Mouse (Mus musculus) hematopoietic stem cell, adult 5-6 weeks (primary cell): Measurements from ENCODE around the gene Ppil3. TPM values are rescaled to one million over a fixed set of nuclear protein-coding genes. Genes with fewer than 3 reads are reported as not detected.

Experiments used
- ATAC-seq, 2 experiments: fragments of 125-278 bp in 1 of 2; replicated peaks in 1 of 2; 2 replicates each; pipeline ENCODE4 v1.8.0; 2016 to 2017; ENCODE audit warnings: inconsistent platforms in 2 of 2, mild to moderate bottlenecking in 2 of 2, moderate number of reproducible peaks in 2 of 2, low read depth in 1 of 2, moderate TSS enrichment in 1 of 2; ENCODE audit not compliant: low FRiP score in 2 of 2, poor library complexity in 2 of 2, severe bottlenecking in 2 of 2, insufficient read depth in 1 of 2, low TSS enrichment in 1 of 2
- total RNA-seq: library from RNA; stranded (forward); fragments of 172-1452, 232-1000 nt; gene quantifications from 2 replicates; pipeline ENCODE4 v1.2.3, GENCODE M21; 2017

Ppil3 gene
- total RNA-seq, 1 experiment from 2014 or later: 66.9 TPM

DNA sequence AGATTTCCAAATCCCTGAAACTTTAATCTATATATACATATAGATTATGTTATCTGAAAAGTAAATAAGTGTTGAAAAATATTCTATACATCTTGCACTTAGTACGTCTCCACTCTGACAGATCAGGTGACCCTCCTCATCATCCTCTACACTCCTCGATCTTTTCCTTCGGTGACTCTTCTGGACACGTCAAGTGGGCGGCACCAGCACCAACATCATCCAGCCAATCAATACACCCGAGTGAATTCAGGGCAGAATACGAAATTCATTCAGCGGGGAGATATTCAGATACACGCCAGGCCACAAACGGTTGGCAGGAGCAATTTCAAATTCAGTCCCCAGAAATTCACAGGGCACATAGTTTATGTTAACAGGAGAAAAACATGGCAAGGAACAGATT is 25.3 kb downstream of the Ppil3 start:
- no peak for ATAC-seq

DNA sequence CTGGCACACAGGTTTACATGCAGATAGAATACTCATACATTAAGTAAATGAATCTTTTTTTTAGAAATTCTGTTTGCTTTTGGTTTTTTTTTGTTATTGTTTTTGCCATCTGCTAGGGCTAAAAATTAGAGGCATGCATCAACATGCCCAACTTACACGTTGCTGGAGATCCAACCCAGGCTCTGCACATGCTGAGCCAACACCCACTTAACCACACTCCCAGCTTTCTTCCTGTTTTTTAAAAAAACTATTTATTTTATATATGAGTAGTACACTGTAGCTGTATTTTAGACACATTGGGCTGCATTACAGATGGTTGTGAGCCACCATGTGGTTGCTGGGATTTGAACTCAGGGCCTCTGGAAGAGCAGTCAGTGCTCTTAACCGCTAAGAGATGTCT is 29.2 kb downstream of the Ppil3 start:
- peak in 1 of 2 experiments; percentile 43; a peak in 1 of 4 replicates for ATAC-seq

- ATAC-seq: no peak
Observed at GRCm38 (mm10) chr1:58415442-58415841, 29.8 kb downstream of the Ppil3 start.

GRCm38 (mm10) chr1:58410776-58411175 is 34.5 kb downstream of the Ppil3 start:
- ATAC-seq: no peak

- ATAC-seq: no peak
Observed at GRCm38 (mm10) chr1:58410198-58410588, 35.1 kb downstream of the Ppil3 start.

- ATAC-seq: no peak
Observed at GRCm38 (mm10) chr1:58409553-58410197, 35.6 kb downstream of the Ppil3 start.

DNA sequence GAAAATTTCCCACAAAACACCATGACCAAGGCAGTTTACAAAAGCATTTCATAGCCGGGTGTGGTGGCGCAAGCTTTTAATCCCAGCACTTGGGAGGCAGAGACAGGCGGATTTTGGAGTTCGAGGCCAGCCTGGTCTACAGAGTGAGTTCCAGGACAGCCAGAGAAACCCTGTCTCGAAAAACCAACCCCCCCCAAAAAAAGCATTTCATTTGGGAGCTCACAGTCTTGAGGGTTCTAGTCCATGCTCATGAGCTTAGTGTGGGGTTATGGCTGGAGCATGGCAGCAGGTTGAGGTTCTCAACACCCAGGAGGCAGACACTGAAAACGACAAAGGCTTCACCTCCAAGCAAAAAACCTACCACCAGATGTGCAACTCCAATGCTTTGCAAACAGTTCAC is 37.1 kb downstream of the Ppil3 start:
- no peak for ATAC-seq

- ATAC-seq: no peak
Observed at GRCm38 (mm10) chr1:58407321-58407720, 38.0 kb downstream of the Ppil3 start.

DNA sequence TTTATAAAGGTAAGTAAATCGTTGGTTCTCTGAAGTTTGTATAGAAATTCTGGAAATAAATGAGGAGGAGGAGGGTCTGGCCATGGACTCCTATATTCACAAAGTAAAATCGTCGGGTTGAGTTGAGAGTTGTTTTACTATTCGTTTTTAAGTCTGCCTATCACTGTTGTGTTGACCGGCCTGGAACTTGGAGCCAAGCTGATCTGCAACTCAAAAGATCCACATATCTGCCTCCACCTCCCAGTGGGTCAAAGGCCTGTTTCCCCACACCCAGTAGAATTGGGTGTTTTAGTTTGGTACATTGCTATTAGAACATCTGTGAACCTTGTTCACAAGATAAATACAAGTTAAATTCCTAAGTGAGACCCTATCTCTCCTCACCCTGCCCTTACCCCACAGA is 41.5 kb downstream of the Ppil3 start:
- no peak for ATAC-seq

- no peak for ATAC-seq
Observed at GRCm38 (mm10) chr1:58401396-58401795, 43.9 kb downstream of the Ppil3 start.

- ATAC-seq: no peak
Observed at GRCm38 (mm10) chr1:58397731-58398130, 47.6 kb downstream of the Ppil3 start.

DNA sequence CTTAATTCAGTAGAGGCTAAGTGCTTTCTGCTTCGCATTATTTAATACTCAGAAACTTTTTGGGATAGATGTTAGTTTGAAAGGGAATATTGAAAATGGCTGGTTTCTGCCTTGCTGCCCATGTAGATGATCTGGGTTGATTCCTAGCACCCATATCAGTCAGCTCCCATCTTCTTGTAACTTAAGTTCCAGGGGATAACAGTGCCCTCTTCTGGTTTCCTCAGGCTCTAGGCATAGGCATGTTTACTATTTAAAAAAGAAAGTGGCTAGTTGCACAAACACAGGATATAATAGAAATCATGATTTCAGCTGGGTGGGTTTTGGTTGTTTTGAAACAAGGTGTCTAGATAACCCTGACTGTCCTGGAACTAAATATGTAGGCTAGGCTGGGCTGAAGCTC is 49.1 kb downstream of the Ppil3 start:
- ATAC-seq: no peak

GRCm38 (mm10) chr1:58395341-58395740 is 49.9 kb downstream of the Ppil3 start:
- no peak for ATAC-seq

DNA sequence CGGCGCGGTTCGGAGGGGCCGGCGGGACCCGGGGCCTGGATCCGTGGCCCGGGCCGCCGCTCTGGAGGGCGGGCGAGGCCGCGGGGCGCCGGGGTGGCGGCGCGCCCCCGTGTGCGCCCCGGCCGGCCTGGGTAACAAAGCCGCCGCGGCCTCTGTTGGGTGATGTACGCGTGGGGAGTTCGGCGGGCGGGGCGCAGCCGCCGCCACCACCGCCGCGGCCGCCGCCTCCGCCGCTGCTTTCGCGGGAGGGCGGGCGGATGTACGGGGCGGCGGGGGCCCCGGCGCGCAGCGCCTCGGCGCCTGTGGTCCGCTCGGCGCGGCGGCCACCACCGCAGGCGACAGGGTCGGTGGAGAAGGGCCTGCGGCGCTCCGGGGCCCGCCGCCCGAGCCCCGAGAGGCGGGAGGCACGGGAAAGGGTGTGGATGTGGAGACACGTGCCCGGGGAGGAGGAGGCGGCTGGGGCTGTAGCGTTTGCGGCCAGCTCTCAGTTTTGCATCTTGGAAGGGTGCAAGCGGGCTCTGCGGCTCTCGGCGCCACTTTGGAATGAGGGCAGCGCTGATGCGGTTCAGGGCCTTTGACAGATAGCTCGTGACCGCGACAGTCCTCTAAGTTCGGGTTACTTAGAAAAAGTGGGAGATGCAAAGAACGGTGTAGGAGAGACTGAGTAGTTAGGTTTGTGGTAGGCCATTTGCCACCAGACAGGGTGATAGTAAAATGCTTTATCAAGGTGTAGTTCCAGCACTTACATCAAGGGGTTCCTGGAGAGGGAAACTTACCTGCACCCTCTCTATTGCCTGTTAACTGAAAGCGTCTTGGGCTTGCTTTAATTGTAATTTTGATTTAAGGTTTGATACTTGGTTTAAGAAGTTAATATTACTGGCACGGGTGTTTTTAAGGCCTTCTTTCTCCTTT is 51.7 kb downstream of the Ppil3 start:
- ATAC-seq: peak; percentile 30 to 51; a peak in 2 of 4 replicates

DNA sequence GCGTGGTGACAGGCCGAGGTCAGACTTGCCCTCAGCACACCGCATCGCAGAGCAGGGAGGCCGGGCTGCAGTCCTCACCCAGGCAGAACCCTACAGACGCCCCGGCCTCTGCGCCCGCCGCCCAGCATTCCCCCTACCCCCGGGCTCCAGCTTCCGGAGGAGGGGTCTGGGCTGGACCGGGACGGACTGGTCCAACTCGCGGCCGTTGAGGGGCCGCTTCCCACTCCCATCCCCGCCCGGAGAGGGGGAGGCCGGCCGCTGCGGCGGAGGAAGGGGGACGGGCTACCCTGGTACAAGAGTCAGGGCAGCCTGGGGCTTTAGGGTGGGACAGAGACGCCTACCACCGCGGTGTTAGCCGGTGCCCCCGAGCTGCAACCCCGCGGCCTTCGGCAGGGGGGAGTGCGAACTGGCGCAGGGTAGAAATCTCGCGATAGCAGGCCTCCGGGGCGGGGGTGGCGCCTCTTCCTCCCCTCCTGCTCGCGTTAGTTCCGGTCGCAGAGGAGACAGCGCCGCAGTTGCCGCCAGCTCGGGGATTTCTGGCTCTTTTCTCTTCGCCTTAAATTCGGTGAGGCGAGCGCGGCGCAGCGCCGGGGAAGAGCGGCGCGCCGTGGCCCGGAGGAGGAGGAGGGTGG is 52.5 kb downstream of the Ppil3 start, which contains the start of gene Bzw1:
Gene Bzw1, plus strand, starts transcription at position 247 of the 632 bp plus-strand sequence.
- ATAC-seq: peak; percentile 84 to 88

DNA sequence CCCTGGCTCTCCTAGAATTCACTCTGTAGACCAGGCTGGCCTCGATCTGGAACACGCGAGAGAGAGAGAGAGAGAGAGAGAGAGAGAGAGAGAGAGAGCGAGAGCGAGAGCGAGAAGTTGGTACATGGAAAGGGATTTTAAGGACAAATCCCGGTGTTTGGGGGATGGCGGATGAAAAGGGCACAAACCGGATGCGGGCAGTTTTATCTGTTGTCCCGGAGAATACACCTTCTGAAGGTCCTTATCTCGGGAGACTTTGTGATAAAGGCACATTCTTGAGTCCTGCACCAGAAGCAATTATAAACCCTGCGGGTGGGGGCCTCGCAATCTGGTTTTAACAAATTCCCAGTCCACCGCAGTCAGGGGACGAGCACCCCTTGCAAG is 53.0 kb downstream of the Ppil3 start:
- ATAC-seq: peak in 1 of 2 experiments; percentile 0; a peak in 1 of 4 replicates

- ATAC-seq: no peak
Observed at GRCm38 (mm10) chr1:58391421-58392267, 53.6 kb downstream of the Ppil3 start.
